Comparison of ENCODE assay signal across 8 mouse cellular contexts in genomic region chr10:13982271-13982670, GRCm38 (mm10). TPM values are rescaled to one million over a fixed set of nuclear protein-coding genes. Genes with fewer than 3 reads are reported as not detected.
DNase-seq lines count a peak whose midpoint lies in the region; ATAC-seq lines count a peak whose summit lies in the region.

No protein-coding gene starts in this region.

- peak; percentile 30 for DNase-seq in thymus, postnatal 25 days
- no peak for DNase-seq in thymus, postnatal 14 days
- DNase-seq in liver, embryonic 11.5 days (ENCODE audit: low spot score) = no peak
- DNase-seq in urinary bladder, postnatal 4 days (ENCODE audit: low spot score in 2 of 2) = no peak
- no peak for DNase-seq in right cerebral cortex, postnatal 4 days
- no peak for DNase-seq in right cerebral cortex, postnatal 14 days

- H3K36me3 ChIP-seq in erythroblast, embryonic 14.5 days (ENCODE audit: control insufficient read depth) = no peaks in the 10 kb centered on the region
- no peaks in the 10 kb centered on the region for H3K36me3 ChIP-seq in liver, embryonic 11.5 days (ENCODE audit: control insufficient read depth, insufficient read depth, low read length)

- no peak for ATAC-seq in erythroblast, adult 5-6 weeks (replicated peaks; ENCODE audit: low FRiP score, poor library complexity, severe bottlenecking)
- ATAC-seq in liver, embryonic 11.5 days (replicated peaks; ENCODE audit: low FRiP score) = no peak

- peaks cover 5% of the 10 kb centered on the region for H3K4me1 ChIP-seq in erythroblast, embryonic 14.5 days (ENCODE audit: control insufficient read depth)
- peaks cover 4% of the 10 kb centered on the region; the same call in 1 of the 2 replicates for H3K4me1 ChIP-seq in liver, embryonic 11.5 days (replicated peaks; ENCODE audit: control insufficient read depth, insufficient read depth, low read length)

- peak overlapping the region; percentile 65 for H3K4me3 ChIP-seq in erythroblast, embryonic 14.5 days (replicated peaks)
- H3K4me3 ChIP-seq in liver, embryonic 11.5 days (ENCODE audit: low read depth, low read length) = peak overlapping the region; percentile 55

- H3K9ac ChIP-seq in liver, embryonic 11.5 days (ENCODE audit: low read depth, low read length) = no peak overlapping the region; the same call in 1 of the 2 replicates

- 50% methylated on average over 6 of the region's 6 CpGs for WGBS in liver, embryonic 11.5 days

- no peaks in the 10 kb centered on the region for H3K27me3 ChIP-seq in erythroblast, embryonic 14.5 days (ENCODE audit: control insufficient read depth)
- H3K27me3 ChIP-seq in liver, embryonic 11.5 days (replicated peaks; ENCODE audit: control insufficient read depth, insufficient read depth, low read length) = no peaks in the 10 kb centered on the region

- no peak overlapping the region for H3K27ac ChIP-seq in liver, embryonic 11.5 days (ENCODE audit: low read depth, low read length)

- H3K4me2 ChIP-seq in liver, embryonic 11.5 days = peak overlapping the region; percentile 68

- H3K9me3 ChIP-seq in erythroblast, embryonic 14.5 days (ENCODE audit: control insufficient read depth, low read length) = no peaks in the 10 kb centered on the region
- no peaks in the 10 kb centered on the region for H3K9me3 ChIP-seq in liver, embryonic 11.5 days (ENCODE audit: control insufficient read depth, low read length)

RNA-seq across cellular contexts. Expression of gene Hivep2, which starts 16.4 kb away (rescaled TPM):
- polyA plus RNA-seq in erythroblast, embryonic 14.5 days (2012) = under 0.01 TPM in 1 of 2 replicates, not detected in the other
- 0.21 TPM in 1 of 2 replicates, not detected in the other for total RNA-seq in erythroblast, adult 5-6 weeks (2015; ENCODE audit: low replicate concordance)
- total RNA-seq in erythroblast, adult 5-6 weeks (2017; ENCODE audit: low replicate concordance) = 0.51 and 0.56 TPM in 2 replicates
- polyA plus RNA-seq in liver, embryonic 11.5 days (2014; fragmentation: Nextera tagmentation; extraction: Ambion mirVana) = 1.6 and 2.2 TPM in 2 replicates
